Mouse (Mus musculus) ovary, postnatal 14 days (tissue): ENCODE measurements around the gene Zfp319.
"Not testable (repeated sequence)": the region's sequence is repeated elsewhere in the genome, so short reads cannot be mapped to it uniquely, and the experiment has no call there.

Source experiments
- DNase-seq: peaks from one replicate; pipeline ENCODE4 v3.0.0; 2022; ENCODE audit warnings: low spot score

The Zfp319 gene

DNA sequence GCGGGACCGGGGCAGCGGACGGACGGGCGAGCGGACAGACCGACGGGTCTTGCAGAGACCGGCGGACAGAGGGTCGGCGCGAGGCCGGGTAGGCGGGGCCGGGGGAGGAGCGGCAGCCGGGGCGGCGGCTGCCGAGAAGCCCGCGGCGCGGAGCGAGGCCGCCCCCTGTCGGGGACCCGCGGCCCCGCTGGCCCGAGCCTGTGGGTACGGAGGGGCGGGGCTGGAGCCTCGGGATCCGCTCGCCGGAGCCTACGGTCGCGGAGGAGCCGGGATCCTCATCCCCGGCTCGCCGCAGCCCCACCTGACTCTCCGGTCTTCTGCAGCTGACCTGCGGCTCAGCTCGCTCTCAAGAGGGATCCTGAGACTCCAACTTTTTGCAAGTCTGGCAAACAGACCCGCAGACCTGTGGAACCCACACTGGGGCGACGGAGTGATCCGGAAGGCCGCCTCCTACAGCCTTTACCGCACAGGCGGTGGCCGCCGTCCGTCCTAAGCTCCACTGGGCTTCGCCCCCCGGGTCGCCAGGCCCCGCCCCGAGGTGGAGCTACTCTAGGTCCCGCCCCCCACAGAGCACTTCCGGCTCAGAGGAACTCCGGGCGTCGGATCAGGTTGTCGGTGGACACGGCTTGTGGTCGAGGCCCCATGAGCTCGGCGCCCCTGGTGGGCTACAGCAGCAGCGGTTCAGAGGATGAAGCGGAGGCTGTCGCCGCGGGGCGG, at the start of gene Zfp319, which contains the start of gene Usb1:
TSS of gene Zfp319 (minus strand) at position 231 of the 717 bp plus-strand sequence.
TSS of gene Usb1 (plus strand) at position 565 of the 717 bp plus-strand sequence.
- DNase-seq, result peak; percentile 97

- no peak for DNase-seq
These were observed 49.2 kb upstream of the Zfp319 start for GRCm38 (mm10) chr8:95380953-95381352.

- not testable (repeated sequence) for DNase-seq
These were observed 47.2 kb upstream of the Zfp319 start for GRCm38 (mm10) chr8:95378928-95379327.

DNA sequence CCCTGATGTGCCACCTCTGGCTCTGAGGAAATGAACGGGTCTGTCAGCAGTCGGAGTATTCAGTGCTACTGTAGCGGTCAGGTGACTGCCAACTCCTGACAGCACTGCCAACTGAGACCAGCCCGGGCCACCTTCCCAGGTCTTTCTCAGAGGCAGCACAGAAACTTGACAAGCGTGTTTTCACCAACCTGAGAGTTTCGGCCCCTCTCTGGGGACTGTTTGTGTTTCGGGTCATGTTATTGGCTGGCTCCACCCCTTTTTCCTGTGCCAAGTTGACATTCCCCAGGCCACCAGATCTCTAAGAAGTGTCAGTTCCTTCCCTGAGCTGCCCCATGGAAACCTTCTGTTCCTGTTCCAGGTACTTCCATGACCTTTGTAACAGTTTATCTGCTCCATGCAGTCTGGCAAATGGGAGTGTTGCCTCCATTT, 46.1 kb upstream of the Zfp319 start:
- DNase-seq, result no peak

- DNase-seq, result no peak
These were observed 45.4 kb upstream of the Zfp319 start for GRCm38 (mm10) chr8:95377101-95377500.

DNA sequence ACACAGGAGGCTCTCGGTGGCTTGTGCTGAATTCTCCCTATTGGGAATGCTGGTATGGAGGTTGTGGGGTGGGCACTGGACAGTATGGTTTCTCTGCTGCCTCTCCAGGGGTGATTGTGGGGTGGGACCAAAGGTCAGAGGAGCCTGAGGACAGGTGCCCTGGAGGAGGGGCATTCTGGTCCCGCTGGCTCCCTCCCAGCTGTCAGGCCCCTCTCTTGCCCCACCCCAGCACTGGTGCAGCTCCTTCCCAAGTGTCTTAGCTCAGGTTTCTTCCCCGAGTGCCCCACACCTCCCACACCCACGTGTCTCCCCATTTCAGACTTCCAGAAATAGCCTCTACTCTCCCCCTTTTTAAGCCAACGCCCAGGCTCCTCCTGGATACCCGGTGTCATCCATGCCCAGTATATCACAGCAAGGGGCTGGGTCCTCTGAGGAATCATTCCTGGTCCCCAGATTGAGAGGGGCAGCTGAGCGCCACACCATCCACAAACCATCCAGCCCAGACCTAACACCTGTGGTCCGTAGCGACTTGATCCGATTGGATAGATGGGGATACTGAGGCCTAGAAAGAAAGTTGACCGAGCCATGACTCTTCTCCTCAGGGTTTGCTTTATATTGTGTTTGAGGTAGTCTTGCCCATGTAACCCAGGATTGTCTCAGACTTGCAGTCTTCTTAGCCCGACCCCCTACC, 44.7 kb upstream of the Zfp319 start:
- no peak for DNase-seq

DNA sequence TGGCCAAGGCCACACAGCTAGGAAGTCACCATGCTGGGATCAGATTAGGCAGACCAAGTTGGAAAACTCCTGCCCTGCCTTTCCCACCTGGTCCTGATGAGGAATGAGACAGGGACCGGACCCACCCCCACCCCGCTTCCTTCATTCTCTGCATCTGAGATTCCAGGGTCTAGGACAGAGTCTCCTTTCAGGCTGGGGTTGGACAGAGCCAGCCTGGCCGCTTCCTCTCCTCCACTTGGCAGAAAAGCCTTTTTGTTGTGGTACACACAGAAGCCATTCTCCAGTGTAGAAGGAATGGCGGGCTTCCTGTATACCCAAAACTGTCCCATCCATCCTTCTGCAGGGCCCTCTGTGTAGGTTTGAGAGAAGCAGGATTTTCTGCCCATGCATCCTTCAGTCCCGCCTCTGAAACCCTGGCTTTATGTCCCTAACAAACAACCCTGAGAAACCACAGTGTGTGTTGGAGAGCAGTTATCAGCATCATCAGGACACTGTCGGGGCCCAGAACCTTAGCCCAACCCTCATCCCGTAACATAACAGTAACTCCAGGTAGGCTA, 43.7 kb upstream of the Zfp319 start:
- DNase-seq, result no peak

DNA sequence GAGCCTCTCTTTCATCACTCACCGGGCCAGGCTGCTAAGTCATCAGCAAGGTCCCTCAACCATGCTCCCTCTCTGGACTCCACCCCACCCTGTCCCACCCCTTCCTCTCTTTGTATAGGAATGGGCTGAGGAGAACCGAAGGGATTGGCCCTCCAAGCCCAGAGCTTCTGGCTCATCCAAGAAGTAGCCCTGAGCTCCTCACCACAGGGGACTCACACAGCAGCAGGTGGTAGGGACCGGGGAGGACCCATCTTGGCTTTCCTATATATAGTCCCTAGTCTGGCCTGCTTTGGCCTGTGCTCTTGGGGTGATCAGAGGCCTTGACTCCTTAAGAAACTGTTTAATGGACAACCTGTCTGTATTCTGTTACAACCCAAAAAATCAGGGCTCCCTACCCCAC, 42.7 kb upstream of the Zfp319 start:
- DNase-seq, result no peak

DNA sequence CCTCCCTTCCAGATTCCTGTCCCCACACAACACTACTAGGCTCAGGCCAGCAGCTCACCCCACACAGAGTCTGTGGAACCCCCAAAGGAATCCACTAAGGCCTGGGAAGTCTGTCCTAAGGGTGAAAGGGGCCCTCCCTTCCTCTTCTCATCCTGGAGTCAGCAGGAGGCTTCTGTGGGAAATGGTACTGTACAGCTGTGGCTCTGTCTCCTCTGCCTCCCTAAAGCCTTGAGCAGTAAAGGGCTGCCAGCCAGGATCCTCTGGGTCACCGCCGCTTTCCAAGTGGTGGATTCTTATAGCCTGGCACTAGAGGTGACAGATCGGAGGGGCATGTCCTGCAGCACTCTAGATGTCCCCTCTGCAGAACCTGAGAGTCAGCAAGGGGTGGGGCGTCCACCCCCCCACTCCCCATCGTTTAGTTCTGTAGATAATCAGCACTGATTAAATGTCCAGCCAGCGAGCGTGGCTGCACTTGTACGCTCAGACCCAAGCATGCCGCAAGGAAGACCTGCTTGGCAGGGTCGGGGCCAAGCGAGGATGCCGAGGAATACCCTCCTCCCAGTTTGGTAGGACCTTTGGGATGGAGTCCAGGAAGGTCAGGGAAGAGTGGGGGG, 41.7 kb upstream of the Zfp319 start:
- no peak for DNase-seq

DNA sequence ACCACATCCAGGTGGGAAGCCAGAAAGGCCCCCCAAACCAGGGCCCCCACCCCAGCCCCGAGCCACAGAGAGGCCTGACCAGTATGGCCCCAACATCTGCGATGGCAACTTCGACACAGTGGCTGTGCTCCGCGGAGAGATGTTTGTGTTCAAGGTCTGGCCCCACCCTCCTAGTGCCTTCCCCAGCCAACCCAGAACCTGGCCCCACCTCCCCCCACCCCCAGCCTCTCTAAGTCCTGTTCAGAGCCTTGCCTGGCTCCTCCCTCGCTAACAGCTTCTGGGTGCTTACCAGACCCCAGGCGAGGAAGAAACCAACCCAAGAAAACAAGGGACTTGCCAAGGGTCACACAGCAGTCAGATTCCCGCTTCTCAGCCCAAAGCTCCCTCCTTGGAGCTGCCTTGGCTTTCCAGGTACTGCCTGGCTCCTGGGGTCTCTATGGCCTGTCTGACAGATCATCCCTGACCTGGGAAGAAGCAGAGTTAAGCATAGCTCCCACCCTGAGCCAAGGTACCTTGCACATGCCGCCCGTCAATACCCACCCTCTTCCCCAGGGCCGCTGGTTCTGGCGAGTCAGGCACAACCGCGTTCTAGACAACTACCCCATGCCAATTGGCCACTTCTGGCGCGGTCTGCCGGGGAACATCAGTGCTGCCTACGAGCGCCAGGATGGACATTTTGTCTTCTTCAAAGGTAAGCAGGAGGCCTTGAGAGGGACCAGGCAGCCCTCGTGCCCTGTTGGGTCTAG, 38.0 kb upstream of the Zfp319 start:
- no peak for DNase-seq

DNA sequence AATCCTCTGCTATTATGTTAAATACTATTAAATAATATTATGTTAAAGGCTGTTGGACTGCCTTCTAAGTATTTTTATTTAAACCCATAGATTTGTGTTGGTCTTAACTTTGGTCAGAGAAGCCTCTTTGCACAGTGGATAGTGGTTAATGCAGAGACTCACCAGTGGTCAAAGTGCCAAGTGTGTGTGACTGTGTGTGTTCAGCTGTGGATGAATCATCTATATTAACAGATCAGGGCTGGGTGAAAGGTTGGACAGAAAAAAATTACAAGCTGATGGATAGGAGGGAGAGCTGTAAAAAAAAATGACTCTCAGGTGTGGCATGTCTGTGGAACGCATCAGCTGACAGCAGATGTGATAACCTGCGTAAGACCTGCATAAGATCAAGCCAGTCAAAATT, 32.1 kb upstream of the Zfp319 start:
- DNase-seq, result no peak

- no peak for DNase-seq
These were observed 30.5 kb upstream of the Zfp319 start for GRCm38 (mm10) chr8:95362272-95362671.

DNA sequence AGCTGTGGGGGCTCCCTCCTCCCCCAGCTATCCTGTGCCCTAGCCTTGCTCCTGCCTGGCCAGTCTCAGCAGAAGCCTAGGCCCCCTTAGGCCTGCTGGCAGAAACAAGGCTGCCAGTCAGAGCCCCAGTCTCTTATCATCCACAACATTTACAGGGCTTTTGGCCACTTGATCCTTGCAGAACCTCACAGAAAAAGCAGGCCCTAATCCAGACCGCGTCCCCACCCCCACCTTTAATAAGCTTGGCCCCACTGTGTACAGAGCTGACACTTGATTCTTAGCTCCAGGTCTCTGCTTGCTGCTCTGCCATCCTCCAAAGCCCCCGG, 29.2 kb upstream of the Zfp319 start:
- no peak for DNase-seq

DNA sequence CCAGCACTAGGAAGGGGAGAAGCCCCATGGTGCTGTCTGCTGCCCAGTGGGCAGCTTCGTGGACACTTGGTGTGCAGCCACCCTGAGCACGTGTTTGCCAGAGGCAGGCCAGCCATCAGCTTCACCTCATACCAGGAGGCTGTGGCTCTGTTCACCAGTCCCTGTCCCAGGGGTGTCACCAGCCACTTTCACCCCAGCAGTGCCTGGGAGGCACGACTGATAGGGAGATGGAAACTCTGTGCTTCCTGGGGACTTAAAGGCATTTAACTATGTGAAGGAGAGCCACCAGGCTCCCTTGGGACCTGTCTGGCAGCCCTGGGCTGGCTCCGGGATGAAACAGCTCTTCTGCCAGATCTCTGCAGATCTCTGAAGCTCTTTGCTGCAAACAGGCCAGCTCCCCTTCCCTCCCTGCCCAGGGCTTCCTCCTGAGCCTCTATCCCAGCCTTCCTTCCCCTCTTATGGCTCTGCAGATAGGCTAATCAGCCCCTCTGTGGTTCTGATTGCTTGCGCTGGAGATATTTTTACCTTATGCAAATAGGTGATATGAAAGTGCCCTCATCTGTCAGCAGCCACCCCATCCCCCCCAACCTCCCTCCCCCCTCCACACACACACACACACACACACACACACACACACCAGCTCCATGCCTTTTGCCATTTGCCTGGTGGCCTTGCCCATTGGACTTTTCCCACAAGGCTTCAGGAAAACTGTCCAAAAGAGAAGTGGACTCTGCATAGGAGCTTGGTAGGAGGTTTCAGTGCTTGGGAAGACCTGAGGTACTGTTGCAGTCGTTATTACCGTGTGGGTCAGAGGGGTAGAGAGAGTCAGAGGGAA, 28.6 kb upstream of the Zfp319 start:
- DNase-seq, result no peak

DNA sequence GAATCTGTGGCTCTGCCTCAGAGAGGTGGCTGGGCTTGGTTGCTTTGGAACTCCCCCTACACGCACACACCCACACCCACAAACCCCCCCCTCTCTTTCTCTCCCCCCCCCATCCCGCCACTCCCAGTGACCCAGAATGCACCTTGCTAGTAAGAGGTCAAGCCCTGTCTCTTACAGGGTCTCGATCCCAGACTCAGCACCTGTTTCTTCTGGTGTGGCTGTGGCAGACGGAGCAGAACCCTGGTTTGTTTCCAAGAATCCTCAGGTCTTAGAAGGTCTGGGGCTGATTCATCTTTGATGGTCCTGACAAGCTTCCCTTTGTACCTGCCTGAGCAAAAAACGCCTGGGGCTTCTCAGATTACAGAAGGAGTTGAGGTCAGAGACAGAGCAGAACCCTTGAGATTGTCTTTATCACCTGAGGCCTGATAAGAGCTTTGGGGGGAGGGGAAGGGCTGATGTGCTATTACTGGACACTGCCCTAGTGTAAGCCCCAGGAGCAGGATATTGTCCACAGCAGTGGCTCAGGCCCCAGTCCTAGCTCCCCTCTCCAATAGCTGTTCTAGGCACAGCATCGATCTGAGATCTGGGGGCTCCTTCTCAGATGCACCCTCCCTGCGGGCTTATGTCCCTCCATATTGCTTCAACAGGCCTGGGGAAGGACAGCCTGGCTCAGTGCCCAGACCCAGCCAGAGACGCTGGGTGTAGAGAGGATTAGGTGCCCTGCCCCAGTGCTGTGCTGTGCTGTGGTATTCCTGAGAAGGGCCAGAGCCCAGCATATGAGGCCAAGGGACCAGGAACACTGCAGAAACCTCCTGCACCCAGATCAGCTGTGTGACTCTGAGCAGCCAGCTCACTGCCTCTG, 27.0 kb upstream of the Zfp319 start:
- DNase-seq, result no peak

- no peak for DNase-seq
These were observed 22.9 kb upstream of the Zfp319 start for GRCm38 (mm10) chr8:95354606-95355005.

GRCm38 (mm10) chr8:95352871-95353866, 21.4 kb upstream of the Zfp319 start:
- DNase-seq, result no peak

DNA sequence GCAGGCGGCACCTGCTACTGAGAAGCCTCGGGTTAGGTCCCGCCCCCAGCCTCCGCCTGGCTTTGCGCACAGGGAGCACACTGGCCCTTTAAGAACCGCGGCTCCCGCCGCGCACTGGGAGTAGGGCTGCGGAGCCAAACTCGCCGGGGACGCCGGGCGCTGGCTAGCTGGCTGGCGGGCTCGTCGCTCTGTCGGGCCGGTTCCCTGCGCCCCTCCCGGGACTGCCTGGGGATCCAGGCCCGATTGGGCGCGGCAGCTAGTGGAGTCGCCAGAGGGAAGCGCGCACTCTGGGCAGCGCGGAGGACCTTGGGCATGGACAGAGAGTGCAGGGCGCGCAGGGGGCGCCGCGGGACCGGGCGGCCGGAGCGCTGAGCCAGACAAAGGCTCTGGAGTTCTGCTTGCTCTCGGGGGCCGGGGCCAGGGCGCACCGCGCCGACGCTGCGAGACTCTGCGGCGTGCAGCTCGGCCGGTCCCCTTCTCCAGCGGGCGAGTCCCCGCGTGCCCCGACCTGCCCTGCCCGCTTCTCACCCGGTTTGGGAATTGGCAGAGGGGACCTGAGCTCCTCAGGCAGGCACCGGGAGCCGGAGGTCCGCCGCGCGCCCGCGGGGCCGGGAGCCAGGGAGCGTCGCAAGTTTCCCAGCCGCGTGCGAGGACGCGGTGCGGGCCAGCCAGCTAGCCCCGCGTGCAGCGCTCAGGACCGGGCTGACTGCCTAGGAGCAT, 20.6 kb upstream of the Zfp319 start, which contains the start of gene Mmp15:
TSS of gene Mmp15 (plus strand) at position 118 of the 720 bp plus-strand sequence.
- DNase-seq, result peak; percentile 57
